Mouse (Mus musculus) spleen, adult 2 months (tissue): Measurements from ENCODE around the gene Gm10518. TPM values are rescaled to one million over a fixed set of nuclear protein-coding genes. Genes with fewer than 3 reads are reported as not detected.

Source experiments
- DNase-seq, 2 experiments: peaks; one replicate each; pipeline versions ENCODE4 v3.0.0 to v3.0.0-alpha.2; 2012 to 2021; ENCODE audit warnings: low spot score in 2 of 2, low read depth in 1 of 2
- H3K27ac ChIP-seq: fragments of 200-500 bp; 2 replicates; pipeline ENCODE4 v1.5.1; 2012; ENCODE audit warnings: low read length, inconsistent platforms; ENCODE audit not compliant: insufficient read depth
- H3K27me3 ChIP-seq: fragments of 200-500 bp; 2 replicates; pipeline ENCODE4 v1.6.1; 2012; ENCODE audit warnings: mild to moderate bottlenecking, moderate library complexity, low read length, inconsistent platforms; ENCODE audit not compliant: control insufficient read depth, insufficient read depth
- H3K36me3 ChIP-seq: fragments of 200-500 bp; 2 replicates; pipeline ENCODE4 v1.6.1; 2012; ENCODE audit warnings: mild to moderate bottlenecking, low read length, inconsistent platforms; ENCODE audit not compliant: control insufficient read depth, insufficient read depth
- H3K4me1 ChIP-seq: fragments of 200-500 bp; 2 replicates; pipeline ENCODE4 v1.6.1; 2011; ENCODE audit warnings: inconsistent platforms; ENCODE audit not compliant: control insufficient read depth, insufficient read depth, insufficient read length
- H3K4me3 ChIP-seq: fragments of 200-500 bp; 2 replicates; pipeline ENCODE4 v1.5.1; 2011; ENCODE audit warnings: mild to moderate bottlenecking, inconsistent platforms; ENCODE audit not compliant: insufficient read depth, insufficient read length; ENCODE audit errors: extremely low read depth
- CTCF ChIP-seq: fragments of 200-500 bp; IDR thresholded peaks from 2 replicates; pipeline ENCODE4 v1.5.1; 2011; ENCODE audit warnings: mild to moderate bottlenecking, inconsistent platforms; ENCODE audit not compliant: insufficient read depth, insufficient read length, insufficient replicate concordance; ENCODE audit errors: extremely low read depth
- POLR2A ChIP-seq: fragments of 200-500 bp; IDR thresholded peaks from 2 replicates; pipeline ENCODE4 v1.6.1; 2011; ENCODE audit warnings: low read depth, low read length, inconsistent platforms
- WGBS: fragments of 180-500 bp; shearing (Covaris S2); methylation state at CpG from one replicate; pipeline ENCODE4 v1.1.7; 2018; 5-methylcytosine and 5-hydroxymethylcytosine counted together
- polyA plus RNA-seq: library from polyadenylated mRNA; depleted of rRNA; stranded (reverse); fragments of >200 nt; gene quantifications from 2 replicates; pipeline ENCODE4 v1.2.3, GENCODE M21; 2012

The Gm10518 gene
- polyA plus RNA-seq, 1 experiment, result not detected

- no peaks in the 10 kb centered on the region for H3K4me1 ChIP-seq
- DNase-seq, result no peak
- 89% methylated on average over 1 of the region's 1 CpGs for WGBS
- H3K4me3 ChIP-seq, result no peak overlapping the region
- peak overlapping the region; percentile 18; the same call in 1 of the 2 replicates for H3K27ac ChIP-seq
- TF ChIP-seq POLR2A, result no peak
- no peak for TF ChIP-seq CTCF
- H3K36me3 ChIP-seq, result no peaks in the 10 kb centered on the region
- H3K27me3 ChIP-seq, result no peaks in the 10 kb centered on the region
Measured at GRCm38 (mm10) chr1:179833596-179833995, 30.4 kb downstream of the Gm10518 start.

GRCm38 (mm10) chr1:179835753-179836425 lies 32.7 kb downstream of the Gm10518 start:
- TF ChIP-seq CTCF (no peak), POLR2A (no peak)
- Histone ChIP-seq H3K27me3 (no peaks in the 10 kb centered on the region), H3K36me3 (no peaks in the 10 kb centered on the region), H3K4me3 (no peak overlapping the region), H3K4me1 (no peaks in the 10 kb centered on the region), H3K27ac (no peak overlapping the region)
- 73% methylated on average over 1 of the region's 1 CpGs for WGBS
- no peak for DNase-seq

- Histone ChIP-seq H3K27ac (no peak overlapping the region), H3K36me3 (no peaks in the 10 kb centered on the region), H3K4me3 (no peak overlapping the region), H3K27me3 (no peaks in the 10 kb centered on the region), H3K4me1 (no peaks in the 10 kb centered on the region)
- WGBS, result 96% methylated on average over 7 of the region's 7 CpGs
- TF ChIP-seq POLR2A (no peak), CTCF (no peak)
- no peak for DNase-seq
Measured at GRCm38 (mm10) chr1:179836426-179837404, 33.5 kb downstream of the Gm10518 start.

GRCm38 (mm10) chr1:179842568-179842967 lies 39.4 kb downstream of the Gm10518 start:
- no peak for TF ChIP-seq CTCF
- no peak for TF ChIP-seq POLR2A
- no peak overlapping the region for H3K27ac ChIP-seq
- no peaks in the 10 kb centered on the region for H3K36me3 ChIP-seq
- no peaks in the 10 kb centered on the region for H3K27me3 ChIP-seq
- DNase-seq, result no peak
- 53% methylated on average over 7 of the region's 7 CpGs for WGBS
- no peak overlapping the region for H3K4me3 ChIP-seq
- no peaks in the 10 kb centered on the region for H3K4me1 ChIP-seq

- TF ChIP-seq CTCF (no peak), POLR2A (no peak)
- no peak overlapping the region for H3K27ac ChIP-seq
- no peak for DNase-seq
- H3K4me3 ChIP-seq, result no peak overlapping the region
- no peaks in the 10 kb centered on the region for H3K27me3 ChIP-seq
- 69% methylated on average over 3 of the region's 3 CpGs for WGBS
- no peaks in the 10 kb centered on the region for H3K36me3 ChIP-seq
- H3K4me1 ChIP-seq, result no peaks in the 10 kb centered on the region
Measured at GRCm38 (mm10) chr1:179843981-179844380, 40.8 kb downstream of the Gm10518 start.

GRCm38 (mm10) chr1:179844894-179845293 lies 41.7 kb downstream of the Gm10518 start:
- H3K4me3 ChIP-seq, result no peak overlapping the region
- DNase-seq, result peak; percentile 54 to 69
- WGBS, result 20% methylated on average over 5 of the region's 5 CpGs

More at GRCm38 (mm10) chr1:179844894-179845293, 41.7 kb downstream of the Gm10518 start:
- no peaks in the 10 kb centered on the region for H3K27me3 ChIP-seq
- TF ChIP-seq CTCF (peak; percentile 67; the same call in 1 of the 2 replicates), POLR2A (no peak)
- H3K36me3 ChIP-seq, result no peaks in the 10 kb centered on the region
- H3K27ac ChIP-seq, result no peak overlapping the region
- H3K4me1 ChIP-seq, result no peaks in the 10 kb centered on the region
